10 mouse cellular contexts compared by ENCODE assay signal in genomic region chr1:80018391-80019065, GRCm38 (mm10).
DNase-seq lines count a peak whose midpoint lies in the region; ATAC-seq lines count a peak whose summit lies in the region.
"Had no signal": no experiment of that assay in that cellular context is flagged by ENCODE, and none has a peak within 500 bp of the region (broad histone marks: within the 10 kb centered on the region; RNA-seq: fewer than 3 reads in every experiment).

No protein-coding gene starts in this region.

- no peaks in the 10 kb centered on the region for H3K27me3 ChIP-seq in limb, embryonic 13.5 days
- no peaks in the 10 kb centered on the region for H3K27me3 ChIP-seq in limb, embryonic 10.5 days (ENCODE audit: low read depth, poor library complexity, severe bottlenecking)
- no peaks in the 10 kb centered on the region for H3K27me3 ChIP-seq in kidney, embryonic 15.5 days
- no peaks in the 10 kb centered on the region for H3K27me3 ChIP-seq in midbrain, embryonic 15.5 days (replicated peaks)

- no peaks in the 10 kb centered on the region for H3K9me3 ChIP-seq in limb, embryonic 13.5 days
- H3K9me3 ChIP-seq in limb, embryonic 10.5 days (replicated peaks) = no peaks in the 10 kb centered on the region
- no peaks in the 10 kb centered on the region for H3K9me3 ChIP-seq in kidney, embryonic 15.5 days (replicated peaks)
- H3K9me3 ChIP-seq in midbrain, embryonic 15.5 days = no peaks in the 10 kb centered on the region

- no peaks in the 10 kb centered on the region for H3K36me3 ChIP-seq in limb, embryonic 13.5 days
- H3K36me3 ChIP-seq in limb, embryonic 10.5 days = no peaks in the 10 kb centered on the region
- H3K36me3 ChIP-seq in kidney, embryonic 15.5 days = no peaks in the 10 kb centered on the region
- H3K36me3 ChIP-seq in midbrain, embryonic 15.5 days (replicated peaks) = no peaks in the 10 kb centered on the region

- no peaks in the 10 kb centered on the region for H3K4me1 ChIP-seq in limb, embryonic 13.5 days
- peaks cover 14% of the 10 kb centered on the region for H3K4me1 ChIP-seq in limb, embryonic 10.5 days
- peaks cover 3% of the 10 kb centered on the region; the same call in 1 of the 2 replicates for H3K4me1 ChIP-seq in kidney, embryonic 15.5 days
- peaks cover 9% of the 10 kb centered on the region; the same call in 1 of the 2 replicates for H3K4me1 ChIP-seq in midbrain, embryonic 15.5 days

- intact Hi-C loops in gastrocnemius, postnatal 14 days (cut with DNase I; ENCODE audit: low total_unique reads) = no loop called here

- no peak overlapping the region for H3K4me3 ChIP-seq in limb, embryonic 13.5 days
- H3K4me3 ChIP-seq in limb, embryonic 10.5 days = no peak overlapping the region
- H3K4me3 ChIP-seq in kidney, embryonic 15.5 days (replicated peaks) = no peak overlapping the region
- H3K4me3 ChIP-seq in midbrain, embryonic 15.5 days = no peak overlapping the region

- no peak overlapping the region for H3K27ac ChIP-seq in limb, embryonic 13.5 days
- H3K27ac ChIP-seq in limb, embryonic 10.5 days = no peak overlapping the region
- peak overlapping the region; percentile 51; the same call in 1 of the 2 replicates for H3K27ac ChIP-seq in kidney, embryonic 15.5 days
- no peak overlapping the region for H3K27ac ChIP-seq in midbrain, embryonic 15.5 days

- ATAC-seq in limb, embryonic 13.5 days (ENCODE audit: low FRiP score, low read depth) = peak; percentile 58
- ATAC-seq in kidney, embryonic 15.5 days (replicated peaks; ENCODE audit: low FRiP score) = peak; percentile 46; the same call in 1 of the 2 replicates
- ATAC-seq in midbrain, embryonic 15.5 days (replicated peaks) = no peak
- no peak for ATAC-seq in erythroblast, adult 5-6 weeks (replicated peaks; ENCODE audit: low FRiP score, poor library complexity, severe bottlenecking)
- ATAC-seq: hindbrain, embryonic 16.5 days had no signal

- H3K4me2 ChIP-seq in limb, embryonic 13.5 days (replicated peaks) = no peak overlapping the region
- H3K4me2 ChIP-seq in kidney, embryonic 15.5 days = no peak overlapping the region
- H3K4me2 ChIP-seq in midbrain, embryonic 15.5 days = no peak overlapping the region
- H3K4me2 ChIP-seq: liver, embryonic 11.5 days had no signal

- WGBS in limb, embryonic 13.5 days = 73% methylated on average over 11 of the region's 11 CpGs
- WGBS in limb, embryonic 10.5 days = 81% methylated on average over 11 of the region's 11 CpGs
- 61% methylated on average over 11 of the region's 11 CpGs for WGBS in kidney, embryonic 15.5 days
- 81% methylated on average over 11 of the region's 11 CpGs for WGBS in midbrain, embryonic 15.5 days

- DNase-seq in limb, embryonic 10.5 days (ENCODE audit: low spot score) = no peak
- peak; percentile 83 for DNase-seq in gastrocnemius, postnatal 14 days
- peak; percentile 18 for DNase-seq in ovary, postnatal 36 days (ENCODE audit: low spot score)
- DNase-seq in layer of hippocampus, postnatal 14 days (ENCODE audit: low spot score in 2 of 2) = no peak

- no peak overlapping the region for H3K9ac ChIP-seq in limb, embryonic 13.5 days
- H3K9ac ChIP-seq in kidney, embryonic 15.5 days = no peak overlapping the region
- no peak overlapping the region for H3K9ac ChIP-seq in midbrain, embryonic 15.5 days

Comparison
In these comparisons a context has a peak if more than half of its experiments do, and no peak if none do; other contexts are left out.
1. ATAC-seq: peak in limb, embryonic 13.5 days (single experiment) and kidney, embryonic 15.5 days (single experiment); none in midbrain, embryonic 15.5 days (single experiment) and erythroblast, adult 5-6 weeks (single experiment).
2. DNase-seq: peak in gastrocnemius, postnatal 14 days (single experiment) and ovary, postnatal 36 days (single experiment); none in limb, embryonic 10.5 days (single experiment) and layer of hippocampus, postnatal 14 days (0 of 2).